In the genomic region with DNA sequence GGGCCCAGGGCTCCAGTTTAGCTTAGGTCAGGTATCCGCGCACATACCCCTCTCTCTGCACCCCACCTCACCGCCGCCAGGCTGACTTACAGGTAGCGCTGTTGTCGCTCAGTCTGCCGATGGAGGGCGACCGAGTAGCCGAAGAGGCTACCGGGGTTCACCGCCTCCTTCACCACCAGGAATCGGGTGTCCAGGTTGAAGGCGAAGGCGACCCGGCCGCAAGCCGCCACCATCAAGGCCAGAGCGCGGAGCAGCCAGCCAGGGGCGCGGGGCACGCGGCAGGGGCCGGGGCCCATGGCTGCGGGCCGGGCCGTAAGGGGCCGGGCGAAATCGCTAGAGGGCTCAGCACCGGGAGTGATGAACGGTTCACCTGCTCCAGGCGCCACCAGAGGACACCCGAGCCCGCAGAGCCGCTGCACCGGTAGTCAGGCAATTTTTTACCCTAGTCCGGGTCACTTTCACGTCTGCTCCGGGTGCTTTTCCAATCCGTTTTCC, we compare ENCODE assay signal across 8 mouse cellular contexts. TPM values are rescaled to one million over a fixed set of nuclear protein-coding genes. Genes with fewer than 3 reads are reported as not detected.
DNase-seq lines count a peak whose midpoint lies in the region; ATAC-seq lines count a peak whose summit lies in the region.

No protein-coding gene starts in this region.

- peak overlapping the region; percentile 20; the same call in 1 of the 2 replicates for H3K9ac ChIP-seq in liver, embryonic 11.5 days (ENCODE audit: low read depth, low read length)

- H3K27me3 ChIP-seq in liver, embryonic 11.5 days (replicated peaks; ENCODE audit: control insufficient read depth, insufficient read depth, low read length) = peaks cover 64% of the 10 kb centered on the region

- peak overlapping the region; percentile 81 for H3K4me2 ChIP-seq in liver, embryonic 11.5 days

- H3K9me3 ChIP-seq in liver, embryonic 11.5 days (ENCODE audit: control insufficient read depth, low read length) = no peaks in the 10 kb centered on the region

- under 1% methylated on average over 42 of the region's 42 CpGs for WGBS in liver, embryonic 11.5 days

- H3K4me1 ChIP-seq in liver, embryonic 11.5 days (replicated peaks; ENCODE audit: control insufficient read depth, insufficient read depth, low read length) = peaks cover 16% of the 10 kb centered on the region

- peak overlapping the region; percentile 50 for H3K4me3 ChIP-seq in liver, embryonic 11.5 days (ENCODE audit: low read depth, low read length)

- peak; percentile 71 for DNase-seq in urinary bladder, adult 2 months (ENCODE audit: low spot score)
- no peak for DNase-seq in urinary bladder, postnatal 10 days (ENCODE audit: low spot score)
- DNase-seq in cerebellum, postnatal 36 days = peak; percentile 78 to 79
- peak; percentile 20 to 40 for DNase-seq in gastrocnemius, postnatal 36 days
- DNase-seq in kidney, adult 9 months = peak; percentile 70
- no peak for DNase-seq in liver, embryonic 11.5 days (ENCODE audit: low spot score)
- peak; percentile 78 for DNase-seq in naive thymus-derived CD4-positive, alpha-beta T cell, adult 2 months (ENCODE audit: low read depth)
- DNase-seq in thymus, adult 18-20 months = peak; percentile 32 to 38

- H3K27ac ChIP-seq in liver, embryonic 11.5 days (ENCODE audit: low read depth, low read length) = no peak overlapping the region

- ATAC-seq in liver, embryonic 11.5 days (replicated peaks; ENCODE audit: low FRiP score) = no peak; the same call in 1 of the 2 replicates

- no peaks in the 10 kb centered on the region for H3K36me3 ChIP-seq in liver, embryonic 11.5 days (ENCODE audit: control insufficient read depth, insufficient read depth, low read length)

- intact Hi-C loops in gastrocnemius, postnatal 36 days (cut with DNase I) = no loop called here

RNA-seq across cellular contexts. Expression of gene Itga3, which starts 0.5 kb away (rescaled TPM):
- polyA plus RNA-seq in urinary bladder, adult 2 months (2012; rRNA removed) = 55.1 and 58.8 TPM in 2 replicates
- 1 to 10 TPM; 3.2 to 4.0 TPM for total RNA-seq in gastrocnemius, postnatal 36 days (2021)
- 4.0 and 4.6 TPM in 2 replicates for polyA plus RNA-seq in liver, embryonic 11.5 days (2014; fragmentation: Nextera tagmentation; extraction: Ambion mirVana)

RNA-seq across cellular contexts. Expression of gene Pdk2, which starts 34.9 kb away (rescaled TPM):
- 34.6 and 59.4 TPM in 2 replicates for polyA plus RNA-seq in urinary bladder, adult 2 months (2012; rRNA removed)
- 100 to 1,000 TPM; 370 to 480 TPM for total RNA-seq in gastrocnemius, postnatal 36 days (2021)
- 14.9 and 15.2 TPM in 2 replicates for polyA plus RNA-seq in liver, embryonic 11.5 days (2014; fragmentation: Nextera tagmentation; extraction: Ambion mirVana)

RNA-seq across cellular contexts. Expression of gene Dlx3, which starts 43.8 kb away (rescaled TPM):
- 0.39 and 0.41 TPM in 2 replicates for polyA plus RNA-seq in urinary bladder, adult 2 months (2012; rRNA removed)
- not detected for total RNA-seq in gastrocnemius, postnatal 36 days (2021)
- polyA plus RNA-seq in liver, embryonic 11.5 days (2014; fragmentation: Nextera tagmentation; extraction: Ambion mirVana) = 0.63 and 0.68 TPM in 2 replicates

Comparison
In these comparisons a context has a peak if more than half of its experiments do, and no peak if none do; other contexts are left out.
1. DNase-seq: peak in urinary bladder, adult 2 months (single experiment), cerebellum, postnatal 36 days (2 of 2), gastrocnemius, postnatal 36 days (2 of 2), kidney, adult 9 months (single experiment), naive thymus-derived CD4-positive, alpha-beta T cell, adult 2 months (single experiment) and thymus, adult 18-20 months (2 of 2); none in urinary bladder, postnatal 10 days (single experiment) and liver, embryonic 11.5 days (single experiment).
2. RNA of gene Itga3, which starts 0.5 kb away (polyA plus RNA-seq): 55.1 to 58.8 TPM in urinary bladder, adult 2 months; 4.0 to 4.6 TPM in liver, embryonic 11.5 days; every median in the first group is over 10 times any median in the second.